Mouse (Mus musculus) erythroblast, embryonic 14.5 days (primary cell): ENCODE measurements around the gene Galnt2.

Experiments
- GATA1 ChIP-seq: IDR thresholded peaks from 2 replicates; pipeline ENCODE4 v1.6.1; 2012; ENCODE audit warnings: low read length, inconsistent platforms, mixed read lengths
- TAL1 ChIP-seq: IDR thresholded peaks from 3 replicates; pipeline ENCODE4 v1.6.1; 2012; ENCODE audit warnings: low read length, inconsistent platforms, mixed read lengths

GRCm38 (mm10) chr8:124286461-124287124 is 55.4 kb downstream of the Galnt2 start:
- TF ChIP-seq GATA1 (no peak), TAL1 (no peak)
